Mouse (Mus musculus) heart, embryonic 12.5 days (tissue): ENCODE results near the gene Auts2. TPM values are rescaled to one million over a fixed set of nuclear protein-coding genes. Genes with fewer than 3 reads are reported as not detected.
"Not testable (repeated sequence)": the region's sequence is repeated elsewhere in the genome, so short reads cannot be mapped to it uniquely, and the experiment has no call there.

ENCODE experiments used
- ATAC-seq: fragments of 200-750 bp; cut with Nextera tagmentation; 2 replicates; pipeline ENCODE4 v1.8.0; 2017; ENCODE audit warnings: moderate TSS enrichment, moderate library complexity; ENCODE audit not compliant: insufficient number of reproducible peaks, low FRiP score
- H3K27ac ChIP-seq: fragments of 300-500 bp; sonication (generic); 2 replicates; pipeline ENCODE4 v1.5.1; 2016; ENCODE audit warnings: mild to moderate bottlenecking, moderate library complexity; ENCODE audit not compliant: poor library complexity, severe bottlenecking
- H3K27me3 ChIP-seq: fragments of 300-500 bp; sonication (generic); replicated peaks from 2 replicates; pipeline ENCODE4 v1.6.1; 2016; ENCODE audit warnings: mild to moderate bottlenecking, moderate library complexity
- H3K36me3 ChIP-seq: fragments of 300-500 bp; sonication (generic); 2 replicates; pipeline ENCODE4 v1.6.1; 2016; ENCODE audit warnings: mild to moderate bottlenecking, moderate library complexity
- H3K4me1 ChIP-seq: fragments of 300-500 bp; sonication (generic); replicated peaks from 2 replicates; pipeline ENCODE4 v1.6.1; 2016; ENCODE audit warnings: mild to moderate bottlenecking
- H3K4me2 ChIP-seq: fragments of 300-500 bp; sonication (generic); 2 replicates; pipeline ENCODE4 v1.6.1; 2016; ENCODE audit warnings: mild to moderate bottlenecking, moderate library complexity
- H3K4me3 ChIP-seq: fragments of 300-500 bp; sonication (generic); 2 replicates; pipeline ENCODE4 v1.5.1; 2016; ENCODE audit warnings: mild to moderate bottlenecking
- H3K9ac ChIP-seq: fragments of 300-500 bp; sonication (generic); 2 replicates; pipeline ENCODE4 v1.6.1; 2016; ENCODE audit warnings: mild to moderate bottlenecking, moderate library complexity
- H3K9me3 ChIP-seq: fragments of 300-500 bp; sonication (generic); replicated peaks from 2 replicates; pipeline ENCODE4 v1.6.1; 2016; ENCODE audit warnings: mild to moderate bottlenecking, moderate library complexity
- WGBS: fragments of 180-500 bp; shearing (Covaris S2); methylation state at CpG from one replicate; pipeline ENCODE4 v1.1.7; 2016; 5-methylcytosine and 5-hydroxymethylcytosine counted together
- polyA plus RNA-seq: library from polyadenylated mRNA; unstranded; fragments of >200 nt; fragmentation: Nextera tagmentation; extraction: Ambion mirVana; gene quantifications from 2 replicates; pipeline ENCODE4 v1.2.1, GENCODE M21; 2016

Gene Auts2
- polyA plus RNA-seq = 21.1 and 25.3 TPM in 2 replicates

- Histone ChIP-seq H3K4me1 (peaks cover 17% of the 10 kb centered on the region), H3K4me3 (peak within 1 kb of the TSS; percentile 88), H3K36me3 (no peaks in the 10 kb centered on the region), H3K9me3 (no peaks in the 10 kb centered on the region), H3K9ac (peak within 1 kb of the TSS; percentile 90), H3K4me2 (peak within 1 kb of the TSS; percentile 97), H3K27me3 (peaks cover 11% of the 10 kb centered on the region; the same call in 1 of the 2 replicates), H3K27ac (peak within 1 kb of the TSS; percentile 84)
- peak; percentile 87 for ATAC-seq
- under 1% methylated on average over 69 of the region's 105 CpGs for WGBS
Observed at GRCm38 (mm10) chr5:132543118-132544071, at the start of gene Auts2. Auts2 (minus strand) TSS chr5:132543344.

DNA sequence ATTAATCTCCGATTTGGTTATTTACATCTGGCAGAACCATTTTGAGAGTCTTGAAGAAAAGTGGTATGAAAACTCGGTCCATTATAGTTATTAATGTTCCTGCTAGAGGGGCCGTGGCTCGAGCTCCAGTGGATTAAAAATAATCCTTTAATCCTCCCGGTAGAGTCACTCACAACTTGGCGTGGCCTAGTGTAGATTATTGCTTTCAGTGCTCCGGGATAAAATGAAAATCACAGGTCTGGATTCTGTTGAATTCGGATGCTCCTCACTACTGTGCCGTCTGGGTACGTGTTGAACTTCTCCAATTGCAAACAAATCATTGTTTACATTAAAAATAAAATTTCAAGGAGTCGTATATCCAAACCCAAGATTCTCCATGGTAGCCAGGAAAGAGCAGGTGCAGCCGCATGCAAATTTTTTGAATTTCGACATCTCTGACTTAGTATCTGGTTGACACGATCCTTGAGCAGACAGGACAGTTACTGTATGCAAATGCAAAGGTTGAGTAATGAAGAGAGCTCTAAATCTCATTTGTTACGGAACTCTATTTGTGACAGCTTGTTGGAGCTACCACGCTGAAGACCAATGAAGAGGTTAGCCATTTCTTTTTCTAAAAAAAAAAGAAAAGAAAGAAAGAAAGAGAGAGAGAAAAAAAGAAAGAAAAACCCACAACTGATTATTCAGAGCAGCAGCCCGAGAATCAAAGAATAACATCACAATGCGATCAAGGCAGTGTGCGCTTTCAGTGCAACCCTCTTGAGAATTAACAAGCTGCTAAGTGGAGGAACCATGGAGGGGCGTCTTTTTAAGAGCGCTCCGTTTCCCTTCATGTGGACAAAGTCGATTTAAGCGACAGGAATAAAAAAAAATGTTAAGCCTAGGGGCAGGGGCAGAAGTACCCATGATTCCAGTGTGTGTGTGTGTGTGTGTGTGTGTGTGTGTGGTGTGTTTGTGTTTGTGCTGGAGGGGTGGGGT lies 48.9 kb upstream of the Auts2 start:
- Histone ChIP-seq H3K4me3 (no peak overlapping the region), H3K36me3 (no peaks in the 10 kb centered on the region), H3K4me1 (no peaks in the 10 kb centered on the region), H3K27me3 (no peaks in the 10 kb centered on the region; the same call in 1 of the 2 replicates), H3K9ac (no peak overlapping the region), H3K9me3 (no peaks in the 10 kb centered on the region), H3K27ac (no peak overlapping the region), H3K4me2 (no peak overlapping the region)
- WGBS = 82% methylated on average over 24 of the region's 24 CpGs
- no peak for ATAC-seq

DNA sequence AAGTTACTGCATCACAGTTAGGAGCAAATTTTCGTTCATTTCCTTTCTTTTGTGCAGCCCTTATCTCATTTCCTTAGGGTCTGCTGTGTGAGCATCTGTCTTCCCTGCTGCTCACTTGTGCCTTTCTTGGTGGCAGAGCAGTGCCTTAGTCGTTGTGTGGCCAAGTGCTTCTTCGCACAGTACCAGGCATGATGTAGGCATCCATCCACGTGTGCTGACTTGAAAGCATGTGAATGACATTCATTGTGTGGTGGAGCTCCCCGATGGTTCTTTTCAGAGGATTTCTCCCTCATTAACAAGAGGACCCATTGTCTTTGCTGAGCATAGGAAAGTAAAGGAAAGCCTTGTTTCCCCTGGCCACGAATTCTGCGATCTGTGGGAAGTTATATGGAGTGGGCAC lies 36.6 kb upstream of the Auts2 start:
- no peak overlapping the region for H3K27ac ChIP-seq
- H3K4me2 ChIP-seq = no peak overlapping the region
- no peaks in the 10 kb centered on the region for H3K4me1 ChIP-seq
- H3K9ac ChIP-seq = no peak overlapping the region
- 54% methylated on average over 7 of the region's 7 CpGs for WGBS
- H3K9me3 ChIP-seq = peaks cover 3% of the 10 kb centered on the region; the same call in 1 of the 2 replicates
- ATAC-seq = no peak
- H3K27me3 ChIP-seq = no peaks in the 10 kb centered on the region
- no peak overlapping the region for H3K4me3 ChIP-seq
- no peaks in the 10 kb centered on the region for H3K36me3 ChIP-seq

GRCm38 (mm10) chr5:132560771-132561170 lies 17.6 kb upstream of the Auts2 start:
- H3K4me3 ChIP-seq, H3K36me3 ChIP-seq, H3K9ac ChIP-seq, H3K27me3 ChIP-seq, H3K9me3 ChIP-seq, ATAC-seq, H3K4me2 ChIP-seq, H3K27ac ChIP-seq, H3K4me1 ChIP-seq: not testable (repeated sequence)
- whole genome bisulfite sequencing = 62% methylated on average over 6 of the region's 6 CpGs

- H3K4me2 ChIP-seq = no peak overlapping the region
- peaks cover 3% of the 10 kb centered on the region for H3K4me1 ChIP-seq
- no peaks in the 10 kb centered on the region for H3K9me3 ChIP-seq
- no peak overlapping the region for H3K27ac ChIP-seq
- no peak overlapping the region for H3K4me3 ChIP-seq
- no peak overlapping the region for H3K9ac ChIP-seq
- WGBS = 37% methylated on average over 1 of the region's 1 CpGs
- H3K27me3 ChIP-seq = peaks cover 15% of the 10 kb centered on the region; the same call in 1 of the 2 replicates
- H3K36me3 ChIP-seq = no peaks in the 10 kb centered on the region
- no peak for ATAC-seq
Observed at GRCm38 (mm10) chr5:132545761-132546160, 2.6 kb upstream of the Auts2 start.

DNA sequence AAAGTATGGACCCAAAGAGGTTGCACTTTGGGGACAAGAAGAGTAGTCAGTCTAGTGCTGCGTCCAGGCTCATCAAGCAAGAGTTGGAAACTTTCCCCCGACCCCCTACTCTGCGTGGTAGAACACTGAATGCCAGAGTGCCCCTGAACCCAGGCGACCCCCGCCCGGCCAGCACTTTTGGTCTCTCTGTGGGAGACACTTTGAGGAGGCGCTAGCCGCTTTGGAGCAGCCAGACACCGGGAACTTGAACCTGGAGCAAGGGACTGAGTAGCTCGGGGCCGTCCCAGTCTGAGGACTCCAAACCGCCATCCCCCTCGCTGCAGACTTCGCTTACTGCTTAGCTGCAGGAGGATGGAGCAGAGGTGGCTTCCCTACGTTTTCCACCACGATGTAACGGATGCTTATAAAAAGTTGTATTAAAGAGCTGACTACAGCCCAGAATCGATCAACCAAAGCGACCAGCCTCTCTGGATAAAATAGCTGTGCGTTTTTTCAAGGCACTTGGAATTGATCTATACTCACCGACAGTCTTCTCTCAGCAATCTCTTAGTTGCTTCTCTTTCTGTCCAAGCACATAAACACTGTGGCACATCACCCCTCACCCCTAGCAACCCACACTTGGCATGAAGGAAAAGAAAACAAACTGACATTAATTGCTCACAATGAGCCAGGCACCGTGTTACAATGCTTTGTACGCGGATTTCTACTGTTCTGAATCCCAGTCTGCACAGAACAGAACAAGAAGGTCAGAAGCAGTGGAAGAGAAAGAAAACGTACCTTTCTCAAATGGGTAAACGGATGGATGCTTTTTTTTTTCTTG lies 1.2 kb upstream of the Auts2 start:
- no peak for ATAC-seq
- Histone ChIP-seq H3K9ac (peak overlapping the region; percentile 28; the same call in 1 of the 2 replicates), H3K4me2 (peak overlapping the region; percentile 97), H3K27me3 (peaks cover 11% of the 10 kb centered on the region; the same call in 1 of the 2 replicates), H3K9me3 (no peaks in the 10 kb centered on the region), H3K4me1 (peaks cover 15% of the 10 kb centered on the region), H3K36me3 (no peaks in the 10 kb centered on the region), H3K4me3 (peak overlapping the region; percentile 88), H3K27ac (no peak overlapping the region)
- 8% methylated on average over 26 of the region's 26 CpGs for WGBS

- ATAC-seq = peak; percentile 2; the same call in 1 of the 2 replicates
- H3K4me1 ChIP-seq = peaks cover 17% of the 10 kb centered on the region
- peaks cover 11% of the 10 kb centered on the region; the same call in 1 of the 2 replicates for H3K27me3 ChIP-seq
- H3K36me3 ChIP-seq = no peaks in the 10 kb centered on the region
- WGBS = under 1% methylated on average over 28 of the region's 28 CpGs
- peak overlapping the region; percentile 97 for H3K4me2 ChIP-seq
- H3K4me3 ChIP-seq = peak overlapping the region; percentile 88
- peak overlapping the region; percentile 90 for H3K9ac ChIP-seq
- H3K27ac ChIP-seq = peak overlapping the region; percentile 84
- H3K9me3 ChIP-seq = no peaks in the 10 kb centered on the region
Observed at GRCm38 (mm10) chr5:132542381-132543020, 643 bp downstream of the Auts2 start.

DNA sequence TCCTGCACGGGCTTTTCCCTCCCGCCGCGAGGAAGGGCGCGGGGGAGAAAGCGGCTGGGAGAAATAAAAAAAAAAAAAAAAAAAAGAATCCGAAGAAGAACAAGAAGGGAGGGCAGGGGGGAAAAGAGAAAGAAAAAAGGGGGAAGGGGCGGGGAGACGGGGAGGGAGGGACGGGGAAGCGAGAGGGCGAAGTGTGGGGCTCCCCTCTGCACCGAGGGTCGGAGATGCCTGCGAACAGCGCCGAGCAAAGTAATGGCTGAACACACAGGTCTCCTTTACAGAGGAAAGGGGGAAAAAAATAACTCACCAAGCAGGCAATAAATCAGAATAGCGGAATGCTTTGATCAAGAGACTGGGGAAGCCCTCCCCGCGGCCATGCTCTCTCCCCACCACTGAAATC lies 1.2 kb downstream of the Auts2 start:
- Histone ChIP-seq H3K27ac (peak overlapping the region; percentile 84; the same call in 1 of the 2 replicates), H3K4me1 (peaks cover 21% of the 10 kb centered on the region), H3K9ac (peak overlapping the region; percentile 90), H3K27me3 (peaks cover 11% of the 10 kb centered on the region; the same call in 1 of the 2 replicates), H3K9me3 (no peaks in the 10 kb centered on the region), H3K4me3 (peak overlapping the region; percentile 88), H3K4me2 (peak overlapping the region; percentile 97), H3K36me3 (no peaks in the 10 kb centered on the region)
- ATAC-seq = no peak
- 0% methylated on average over 20 of the region's 21 CpGs for WGBS

DNA sequence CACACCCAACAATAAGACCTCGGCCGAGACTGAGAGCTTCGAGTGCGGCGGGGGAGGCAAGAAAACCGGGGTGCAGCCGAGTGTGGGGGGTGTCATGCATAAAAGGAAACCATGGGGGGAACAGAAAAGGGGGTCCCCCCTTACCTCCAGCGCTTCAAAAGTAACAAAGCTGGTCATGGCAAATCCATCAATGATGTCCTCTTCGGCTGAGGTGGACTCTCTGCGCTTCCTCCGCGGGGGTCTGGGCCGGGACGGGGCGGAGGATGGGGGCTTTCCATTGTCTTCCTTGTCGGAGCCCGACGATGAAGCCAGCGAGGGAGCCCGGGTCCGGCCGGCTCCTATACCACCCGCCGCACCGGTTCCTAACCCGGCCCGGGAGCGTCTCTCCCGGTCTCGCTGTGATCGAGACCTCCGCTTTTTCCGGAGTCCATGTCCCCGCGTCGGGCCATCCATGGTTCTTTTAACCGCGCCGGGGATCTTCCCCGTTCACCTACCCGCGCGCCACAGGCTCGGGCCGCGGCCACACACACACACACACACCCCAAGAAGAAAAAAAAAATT lies 1.7 kb downstream of the Auts2 start:
- H3K4me1 ChIP-seq = peaks cover 21% of the 10 kb centered on the region
- no peaks in the 10 kb centered on the region for H3K36me3 ChIP-seq
- H3K9me3 ChIP-seq = no peaks in the 10 kb centered on the region
- H3K27me3 ChIP-seq = peaks cover 7% of the 10 kb centered on the region; the same call in 1 of the 2 replicates
- peak overlapping the region; percentile 88 for H3K4me3 ChIP-seq
- no peak for ATAC-seq
- no peak overlapping the region for H3K27ac ChIP-seq
- WGBS = under 1% methylated on average over 46 of the region's 46 CpGs
- H3K4me2 ChIP-seq = peak overlapping the region; percentile 97
- H3K9ac ChIP-seq = peak overlapping the region; percentile 90
